8 mouse cellular contexts compared by ENCODE assay signal in the genomic region with DNA sequence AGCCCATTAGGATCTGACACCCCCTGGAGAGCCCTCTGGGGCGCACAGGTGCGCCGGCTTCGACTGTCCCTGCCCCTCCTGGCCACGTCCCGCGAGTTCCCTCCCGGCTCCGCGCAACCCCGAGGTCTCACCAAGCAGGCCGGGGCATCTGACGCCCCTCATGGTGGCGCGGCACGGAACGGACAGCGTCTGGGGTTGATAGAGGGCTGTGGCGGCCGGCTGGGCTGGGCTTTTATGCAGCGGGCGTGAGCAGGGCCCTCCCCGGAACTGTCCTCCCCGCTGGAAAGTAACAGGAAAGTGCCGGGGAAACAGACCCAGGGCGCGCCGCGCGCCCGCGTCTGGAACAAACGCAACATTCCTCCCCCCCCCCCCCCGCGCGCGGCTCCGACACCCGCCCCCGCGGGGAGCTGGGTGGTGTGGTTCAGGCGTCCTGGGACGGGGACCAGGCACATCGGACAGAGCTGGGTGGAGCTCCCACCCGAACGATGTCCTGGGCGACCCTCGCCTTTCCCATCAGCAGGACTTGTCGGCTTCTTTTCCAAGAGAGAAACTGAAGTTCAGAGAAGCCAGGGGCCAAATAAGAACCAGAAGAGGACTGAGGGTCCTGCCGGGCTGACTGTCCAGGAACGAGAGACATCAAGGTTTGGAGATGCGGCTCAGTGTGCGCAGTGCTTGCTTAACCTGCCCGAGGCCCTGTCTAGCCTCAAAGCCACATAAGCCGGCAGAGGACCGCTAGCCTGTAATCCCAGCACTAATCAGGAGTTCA. TPM values are rescaled to one million over a fixed set of nuclear protein-coding genes. Genes with fewer than 3 reads are reported as not detected.
A peak's percentile ranks its signal among the peaks of the same experiment; 100 is the strongest.
DNase-seq lines count a peak whose midpoint lies in the region; ATAC-seq lines count a peak whose summit lies in the region.

A gene (minus strand): TSS at position 351 of the 766 bp plus-strand sequence.

- peak within 1 kb of the TSS; percentile 70 for H3K27ac ChIP-seq in embryonic facial prominence, embryonic 14.5 days (replicated peaks; ENCODE audit: low read depth, low read length)
- H3K27ac ChIP-seq in heart, embryonic 13.5 days (replicated peaks): peak within 1 kb of the TSS; percentile 79
- peak within 1 kb of the TSS; percentile 84 for H3K27ac ChIP-seq in kidney, embryonic 16.5 days (ENCODE audit: low read length)

- H3K9me3 ChIP-seq in embryonic facial prominence, embryonic 14.5 days (ENCODE audit: control insufficient read depth, low read length): no peaks in the 10 kb centered on the region
- H3K9me3 ChIP-seq in heart, embryonic 13.5 days: no peaks in the 10 kb centered on the region
- peaks cover 5% of the 10 kb centered on the region; the same call in 1 of the 2 replicates for H3K9me3 ChIP-seq in kidney, embryonic 16.5 days (ENCODE audit: low read length)

- intact Hi-C loops in left cerebral cortex, postnatal 10 days (cut with DNase I): no loop called here
- intact Hi-C loops in left cerebral cortex, postnatal 4 days (cut with DNase I): no loop called here

- peaks cover 26% of the 10 kb centered on the region for H3K4me1 ChIP-seq in embryonic facial prominence, embryonic 14.5 days (ENCODE audit: control insufficient read depth, insufficient read depth, low read length)
- H3K4me1 ChIP-seq in heart, embryonic 13.5 days: peaks cover 42% of the 10 kb centered on the region
- H3K4me1 ChIP-seq in kidney, embryonic 16.5 days (ENCODE audit: insufficient read depth, low read length): peaks cover 35% of the 10 kb centered on the region

- DNase-seq in left cerebral cortex, postnatal 10 days (ENCODE audit: extremely low spot score in 1 of 2, low spot score in 2 of 2): peak in 1 of 2 experiments; percentile 87
- no peak for DNase-seq in left cerebral cortex, postnatal 4 days
- DNase-seq in embryonic facial prominence, embryonic 14.5 days (ENCODE audit: low spot score): peak; percentile 73
- DNase-seq in lung, postnatal 36 days: peak; percentile 92
- DNase-seq in retina, postnatal 1 day: peak; percentile 44
- no peak for DNase-seq in right cerebral cortex, postnatal 14 days

- WGBS in embryonic facial prominence, embryonic 14.5 days: 2% methylated on average over 41 of the region's 56 CpGs
- WGBS in heart, embryonic 13.5 days: 1% methylated on average over 46 of the region's 56 CpGs
- 1% methylated on average over 48 of the region's 56 CpGs for WGBS in kidney, embryonic 16.5 days

- peak within 1 kb of the TSS; percentile 75 for H3K9ac ChIP-seq in embryonic facial prominence, embryonic 14.5 days (ENCODE audit: low read depth, low read length)
- peak within 1 kb of the TSS; percentile 91 for H3K9ac ChIP-seq in heart, embryonic 13.5 days
- H3K9ac ChIP-seq in kidney, embryonic 16.5 days (replicated peaks; ENCODE audit: low read length): peak within 1 kb of the TSS; percentile 81

- no peaks in the 10 kb centered on the region for H3K36me3 ChIP-seq in embryonic facial prominence, embryonic 14.5 days (ENCODE audit: control insufficient read depth, insufficient read depth, low read length)
- peaks cover 3% of the 10 kb centered on the region; the same call in 1 of the 2 replicates for H3K36me3 ChIP-seq in heart, embryonic 13.5 days
- no peaks in the 10 kb centered on the region for H3K36me3 ChIP-seq in kidney, embryonic 16.5 days (ENCODE audit: insufficient read depth, low read length)

- peak within 1 kb of the TSS; percentile 93 for H3K4me2 ChIP-seq in embryonic facial prominence, embryonic 14.5 days (ENCODE audit: low read depth, low read length)
- peak within 1 kb of the TSS; percentile 95 for H3K4me2 ChIP-seq in heart, embryonic 13.5 days
- H3K4me2 ChIP-seq in kidney, embryonic 16.5 days (replicated peaks; ENCODE audit: low read depth, low read length): peak within 1 kb of the TSS; percentile 90

- H3K4me3 ChIP-seq in embryonic facial prominence, embryonic 14.5 days (ENCODE audit: low read depth, low read length): peak within 1 kb of the TSS; percentile 60
- H3K4me3 ChIP-seq in heart, embryonic 13.5 days: peak within 1 kb of the TSS; percentile 76
- peak within 1 kb of the TSS; percentile 68 for H3K4me3 ChIP-seq in kidney, embryonic 16.5 days (ENCODE audit: low read length)

- ATAC-seq in embryonic facial prominence, embryonic 14.5 days (ENCODE audit: low read depth): peak; percentile 64
- peak; percentile 59; the same call in 1 of the 2 replicates for ATAC-seq in heart, embryonic 13.5 days (ENCODE audit: extremely low read depth, insufficient number of reproducible peaks, low FRiP score, low TSS enrichment)
- peak; percentile 77 for ATAC-seq in kidney, embryonic 16.5 days (ENCODE audit: low FRiP score, low TSS enrichment)

- no peaks in the 10 kb centered on the region for H3K27me3 ChIP-seq in embryonic facial prominence, embryonic 14.5 days (replicated peaks; ENCODE audit: control insufficient read depth, insufficient read depth, low read length)
- H3K27me3 ChIP-seq in heart, embryonic 13.5 days (replicated peaks): no peaks in the 10 kb centered on the region
- H3K27me3 ChIP-seq in kidney, embryonic 16.5 days (ENCODE audit: insufficient read depth, low read length): no peaks in the 10 kb centered on the region

RNA-seq across cellular contexts. Expression of the gene that starts here (rescaled TPM):
- 10 to 100 TPM; 11.4 to 11.7 TPM for total RNA-seq in left cerebral cortex, postnatal 10 days (2021)
- 10 to 100 TPM in 1 of 2 experiments, 1 to 10 TPM in 1; 9.4 to 11.5 TPM for total RNA-seq in left cerebral cortex, postnatal 4 days (2021)
- 43.1 and 45.8 TPM in 2 replicates for polyA plus RNA-seq in embryonic facial prominence, embryonic 14.5 days (2014; fragmentation: Nextera tagmentation; extraction: Ambion mirVana)
- 25.0 and 28.4 TPM in 2 replicates for polyA plus RNA-seq in heart, embryonic 13.5 days (2015; fragmentation: Nextera tagmentation; extraction: Ambion mirVana)
- 40.7 and 42.5 TPM in 2 replicates for polyA plus RNA-seq in kidney, embryonic 16.5 days (2015; fragmentation: Nextera tagmentation; extraction: Ambion mirVana)

Comparison
In these comparisons a context has a peak if more than half of its experiments do, and no peak if none do; other contexts are left out.
1. DNase-seq: peak in embryonic facial prominence, embryonic 14.5 days (single experiment), lung, postnatal 36 days (single experiment) and retina, postnatal 1 day (single experiment); none in left cerebral cortex, postnatal 4 days (single experiment) and right cerebral cortex, postnatal 14 days (single experiment).
2. Peak in every context shown above with its lines, with median percentiles within 50 percentile points of each other: ATAC-seq, H3K27ac ChIP-seq, H3K4me2 ChIP-seq, H3K4me3 ChIP-seq and H3K9ac ChIP-seq.